Mouse (Mus musculus): Measurements from ENCODE around the gene H2al1a.
"Not testable (repeated sequence)": the region's sequence is repeated elsewhere in the genome, so short reads cannot be mapped to it uniquely, and the experiment has no call there.

Gene H2al1a

DNA sequence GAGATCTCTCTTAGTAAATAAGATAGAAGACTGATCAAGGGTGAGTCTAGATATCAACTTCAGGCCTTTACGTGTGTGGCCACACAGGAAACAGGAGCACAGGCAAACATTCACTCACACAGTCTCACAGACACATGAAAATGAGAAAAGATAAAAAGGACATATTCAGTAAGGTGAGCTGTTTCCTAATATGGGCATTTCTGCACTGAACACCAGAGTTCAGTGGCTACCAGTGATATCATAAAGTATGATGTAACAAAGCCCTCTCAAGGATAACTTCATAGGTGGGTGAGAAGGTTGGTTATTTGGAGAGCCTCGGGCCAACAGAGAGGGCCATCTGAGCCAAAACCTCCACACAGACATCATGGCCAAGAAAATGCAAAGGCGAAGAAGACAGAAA, at the start of gene H2al1a:
Gene H2al1a, plus strand, starts transcription at position 301 of the 400 bp plus-strand sequence.
- not testable (repeated sequence) for DNase-seq

DNA sequence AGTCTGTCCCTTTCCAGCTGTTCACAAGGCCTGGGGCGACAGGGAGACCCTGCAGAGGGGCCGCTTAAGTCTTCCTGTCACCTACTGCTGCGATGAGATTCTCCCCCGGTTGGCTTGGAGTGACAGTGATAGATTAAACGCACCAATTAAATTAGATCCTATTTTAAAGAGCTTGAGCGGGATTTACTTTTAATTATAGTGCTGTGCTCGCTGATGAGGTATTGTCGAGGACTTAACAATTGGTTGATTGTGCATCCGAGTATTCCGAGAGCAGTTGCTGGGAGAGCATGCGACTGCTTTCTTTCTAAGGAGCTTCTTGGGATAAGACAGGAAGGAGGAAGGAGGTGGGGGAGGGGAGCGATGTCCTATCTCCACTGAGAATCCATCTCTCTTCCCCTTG, 48.9 kb upstream of the H2al1a start:
- no peak for DNase-seq

DNA sequence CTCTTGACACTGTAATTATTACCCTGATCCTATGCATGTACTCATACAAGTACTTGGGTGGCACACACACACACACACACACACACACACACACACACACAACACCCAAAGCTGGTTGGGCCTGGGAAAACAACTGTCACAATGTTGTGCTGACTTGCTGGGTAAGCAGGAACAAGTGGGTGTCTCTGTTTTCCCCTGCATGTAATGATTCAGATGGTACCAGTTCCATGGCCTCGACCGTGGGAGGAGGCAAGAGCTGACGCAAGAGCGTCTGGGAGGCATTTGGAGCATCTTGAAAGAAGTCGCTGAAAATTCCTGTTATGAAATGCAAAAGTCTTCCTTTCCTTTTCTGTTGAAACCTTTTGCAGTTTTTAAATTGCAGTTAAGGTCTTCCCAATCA, 45.0 kb upstream of the H2al1a start:
- peak; percentile 71 for DNase-seq

GRCm38 (mm10) chrX:11254521-11255207, 44.4 kb upstream of the H2al1a start:
- no peak for DNase-seq

DNA sequence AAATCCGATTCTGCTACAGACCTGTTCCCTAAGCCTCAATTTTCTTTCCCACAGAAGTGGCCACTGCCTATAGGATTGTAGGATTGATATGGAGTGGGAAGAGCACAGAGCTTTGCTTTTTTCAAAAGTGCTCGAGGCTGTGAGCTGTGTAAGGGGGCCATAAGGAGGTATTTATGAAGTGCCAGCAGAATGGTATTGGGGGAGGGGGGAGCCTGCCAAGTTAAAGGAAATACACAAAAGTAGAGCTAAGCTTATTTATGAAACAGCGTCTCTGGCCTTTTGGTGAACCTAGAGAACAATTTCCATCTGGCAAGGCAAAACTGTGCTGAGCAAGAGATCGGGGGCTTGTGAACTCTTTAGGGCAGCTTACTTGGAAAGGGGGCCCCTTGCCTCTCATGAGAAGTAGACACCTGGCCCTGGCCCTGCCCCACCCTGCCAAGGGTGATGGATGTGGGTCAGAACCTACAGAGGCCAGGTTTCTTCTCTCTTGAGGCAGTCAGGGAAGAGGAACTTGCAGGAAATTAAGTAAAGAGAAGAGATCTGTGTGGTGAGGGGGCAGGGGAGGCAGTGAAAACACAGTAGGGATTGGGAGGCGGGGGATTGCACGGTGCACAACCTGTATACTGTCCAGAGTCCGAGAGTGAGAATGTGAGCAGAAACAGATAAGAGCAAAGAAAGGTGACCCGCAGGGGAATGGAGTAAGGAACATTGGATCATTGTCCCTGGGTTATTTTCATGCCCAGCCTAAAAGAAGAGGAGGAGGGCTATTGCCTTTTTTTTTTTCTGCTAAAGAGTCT, 43.3 kb upstream of the H2al1a start:
- DNase-seq = no peak

- no peak for DNase-seq
Measured at GRCm38 (mm10) chrX:11264918-11265317, 34.1 kb upstream of the H2al1a start.

DNA sequence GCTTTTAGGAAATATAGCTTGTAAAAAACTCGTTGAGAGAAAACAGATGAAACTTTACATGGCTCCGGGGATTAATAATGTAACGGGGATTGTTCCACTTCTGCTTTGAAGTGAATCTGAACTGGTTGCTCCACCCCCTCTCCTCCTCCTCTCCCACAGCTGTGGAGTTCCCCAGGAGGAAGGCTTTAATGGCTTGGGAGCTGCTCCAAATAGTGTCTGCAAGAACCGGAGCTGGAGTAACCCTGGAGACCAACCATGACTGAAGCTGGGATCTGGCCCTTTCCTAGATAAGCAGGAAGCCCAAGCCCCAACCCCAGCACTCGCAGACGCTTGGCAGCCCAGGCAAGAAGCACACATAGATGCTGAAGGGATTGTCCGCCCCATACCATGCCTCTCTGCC, 31.3 kb upstream of the H2al1a start:
- peak; percentile 8 for DNase-seq

DNA sequence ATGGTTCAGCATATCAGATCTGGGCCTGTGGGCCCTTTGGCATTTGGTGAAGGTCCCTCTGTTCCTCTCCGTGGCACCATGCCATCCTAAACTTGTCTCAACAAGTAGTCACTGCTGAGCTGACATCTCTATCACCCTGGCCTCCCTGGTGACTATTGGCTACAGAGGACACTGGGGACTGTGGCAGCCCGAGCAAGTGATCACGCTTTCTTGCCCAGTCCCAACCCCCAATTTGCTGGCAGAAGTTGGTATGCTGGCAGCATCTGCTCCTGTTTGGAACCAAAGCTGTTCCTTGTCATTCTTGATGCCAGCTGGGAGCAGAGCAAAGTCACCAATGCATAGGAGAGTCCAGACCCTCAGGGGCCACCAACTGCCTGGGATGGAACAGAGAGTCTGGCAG, 30.0 kb upstream of the H2al1a start:
- DNase-seq = peak; percentile 13

DNA sequence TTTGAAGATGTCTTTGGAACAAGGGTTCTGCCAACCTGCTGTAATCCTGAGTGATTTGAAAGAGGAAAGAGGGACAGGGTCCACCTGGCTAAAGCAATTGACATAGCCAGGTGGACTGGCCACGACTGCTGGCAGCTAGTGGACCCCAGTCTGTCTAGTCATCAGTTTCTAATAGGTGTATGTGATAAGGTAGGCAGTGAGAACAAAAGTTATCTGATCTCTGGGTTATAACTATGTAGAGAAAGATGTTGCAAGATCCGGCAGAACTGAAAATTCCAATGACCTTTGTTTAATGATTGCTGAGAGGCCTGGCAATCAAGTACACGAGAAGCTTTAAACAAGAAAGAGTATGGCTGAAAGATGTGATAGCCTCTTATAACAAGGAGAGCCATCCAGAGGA, 25.9 kb upstream of the H2al1a start:
- no peak for DNase-seq

GRCm38 (mm10) chrX:11277083-11277482, 22.0 kb upstream of the H2al1a start:
- DNase-seq = no peak

DNA sequence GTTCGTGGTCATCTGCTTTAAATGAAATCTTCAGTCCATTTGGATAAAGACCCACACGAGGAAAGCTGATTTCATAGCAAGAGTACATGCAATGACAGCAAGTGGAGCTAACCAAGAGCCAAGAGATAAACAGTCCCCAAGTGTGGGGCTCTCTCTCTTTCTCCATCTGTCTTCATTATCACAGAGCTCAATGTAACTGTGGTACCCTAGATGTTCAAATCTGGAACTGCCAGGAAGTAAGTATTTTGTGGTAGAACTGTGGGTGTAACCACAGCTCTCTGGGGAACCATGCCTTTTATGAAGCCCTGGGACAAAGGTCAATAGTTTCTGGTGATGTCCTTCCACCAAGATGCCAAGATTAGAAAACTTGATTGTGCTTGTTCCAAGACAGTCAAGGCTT, 18.3 kb upstream of the H2al1a start:
- DNase-seq = peak; percentile 3

GRCm38 (mm10) chrX:11288306-11288882, 10.7 kb upstream of the H2al1a start:
- DNase-seq = no peak

GRCm38 (mm10) chrX:11289244-11289643, 9.8 kb upstream of the H2al1a start:
- no peak for DNase-seq

- DNase-seq = not testable (repeated sequence)
Measured at GRCm38 (mm10) chrX:11302132-11302531, 3.1 kb downstream of the H2al1a start, which contains the start of gene H2al1b. Gene H2al1b, plus strand, starts transcription at chrX:11302432.

DNA sequence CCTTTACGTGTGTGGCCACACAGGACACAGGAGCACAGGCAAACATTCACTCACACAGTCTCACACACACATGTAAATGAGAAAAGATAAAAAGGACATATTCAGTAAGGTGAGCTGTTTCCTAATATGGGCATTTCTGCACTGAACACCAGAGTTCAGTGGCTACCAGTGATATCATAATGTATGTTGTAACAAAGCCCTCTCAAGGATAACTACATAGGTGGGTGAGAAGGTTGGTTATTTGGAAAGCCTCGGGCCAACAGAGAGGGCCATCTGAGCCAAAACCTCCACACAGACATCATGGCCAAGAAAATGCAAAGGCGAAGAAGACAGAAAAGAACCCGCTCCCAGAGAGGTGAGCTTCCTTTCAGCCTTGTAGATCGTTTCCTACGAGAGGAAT, 6.3 kb downstream of the H2al1a start, which contains the start of gene H2al1c:
Gene H2al1c, plus strand, starts transcription at position 301 of the 400 bp plus-strand sequence.
- not testable (repeated sequence) for DNase-seq

DNA sequence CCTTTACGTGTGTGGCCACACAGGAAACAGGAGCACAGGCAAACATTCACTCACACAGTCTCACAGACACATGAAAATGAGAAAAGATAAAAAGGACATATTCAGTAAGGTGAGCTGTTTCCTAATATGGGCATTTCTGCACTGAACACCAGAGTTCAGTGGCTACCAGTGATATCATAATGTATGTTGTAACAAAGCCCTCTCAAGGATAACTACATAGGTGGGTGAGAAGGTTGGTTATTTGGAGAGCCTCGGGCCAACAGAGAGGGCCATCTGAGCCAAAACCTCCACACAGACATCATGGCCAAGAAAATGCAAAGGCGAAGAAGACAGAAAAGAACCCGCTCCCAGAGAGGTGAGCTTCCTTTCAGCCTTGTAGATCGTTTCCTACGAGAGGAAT, 9.5 kb downstream of the H2al1a start, which contains the start of gene H2al1d:
Gene H2al1d, plus strand, starts transcription at position 301 of the 400 bp plus-strand sequence.
- not testable (repeated sequence) for DNase-seq

DNA sequence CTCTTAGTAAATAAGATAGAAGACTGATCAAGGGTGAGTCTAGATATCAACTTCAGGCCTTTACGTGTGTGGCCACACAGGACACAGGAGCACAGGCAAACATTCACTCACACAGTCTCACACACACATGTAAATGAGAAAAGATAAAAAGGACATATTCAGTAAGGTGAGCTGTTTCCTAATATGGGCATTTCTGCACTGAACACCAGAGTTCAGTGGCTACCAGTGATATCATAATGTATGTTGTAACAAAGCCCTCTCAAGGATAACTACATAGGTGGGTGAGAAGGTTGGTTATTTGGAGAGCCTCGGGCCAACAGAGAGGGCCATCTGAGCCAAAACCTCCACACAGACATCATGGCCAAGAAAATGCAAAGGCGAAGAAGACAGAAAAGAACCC, 12.6 kb downstream of the H2al1a start, which contains the start of gene H2al1e:
Gene H2al1e, plus strand, starts transcription at position 301 of the 400 bp plus-strand sequence.
- not testable (repeated sequence) for DNase-seq

DNA sequence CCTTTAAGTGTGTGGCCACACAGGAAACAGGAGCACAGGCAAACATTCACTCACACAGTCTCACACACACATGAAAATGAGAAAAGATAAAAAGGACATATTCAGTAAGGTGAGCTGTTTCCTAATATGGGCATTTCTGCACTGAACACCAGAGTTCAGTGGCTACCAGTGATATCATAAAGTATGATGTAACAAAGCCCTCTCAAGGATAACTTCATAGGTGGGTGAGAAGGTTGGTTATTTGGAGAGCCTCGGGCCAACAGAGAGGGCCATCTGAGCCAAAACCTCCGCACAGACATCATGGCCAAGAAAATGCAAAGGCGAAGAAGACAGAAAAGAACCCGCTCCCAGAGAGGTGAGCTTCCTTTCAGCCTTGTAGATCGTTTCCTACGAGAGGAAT, 15.8 kb downstream of the H2al1a start, which contains the start of gene H2al1f:
Gene H2al1f, plus strand, starts transcription at position 301 of the 400 bp plus-strand sequence.
- not testable (repeated sequence) for DNase-seq

DNA sequence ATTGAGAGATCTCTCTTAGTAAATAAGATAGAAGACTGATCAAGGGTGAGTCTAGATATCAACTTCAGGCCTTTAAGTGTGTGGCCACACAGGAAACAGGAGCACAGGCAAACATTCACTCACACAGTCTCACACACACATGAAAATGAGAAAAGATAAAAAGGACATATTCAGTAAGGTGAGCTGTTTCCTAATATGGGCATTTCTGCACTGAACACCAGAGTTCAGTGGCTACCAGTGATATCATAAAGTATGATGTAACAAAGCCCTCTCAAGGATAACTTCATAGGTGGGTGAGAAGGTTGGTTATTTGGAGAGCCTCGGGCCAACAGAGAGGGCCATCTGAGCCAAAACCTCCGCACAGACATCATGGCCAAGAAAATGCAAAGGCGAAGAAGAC, 18.9 kb downstream of the H2al1a start, which contains the start of gene H2al1g:
Gene H2al1g, plus strand, starts transcription at position 301 of the 400 bp plus-strand sequence.
- DNase-seq = not testable (repeated sequence)

DNA sequence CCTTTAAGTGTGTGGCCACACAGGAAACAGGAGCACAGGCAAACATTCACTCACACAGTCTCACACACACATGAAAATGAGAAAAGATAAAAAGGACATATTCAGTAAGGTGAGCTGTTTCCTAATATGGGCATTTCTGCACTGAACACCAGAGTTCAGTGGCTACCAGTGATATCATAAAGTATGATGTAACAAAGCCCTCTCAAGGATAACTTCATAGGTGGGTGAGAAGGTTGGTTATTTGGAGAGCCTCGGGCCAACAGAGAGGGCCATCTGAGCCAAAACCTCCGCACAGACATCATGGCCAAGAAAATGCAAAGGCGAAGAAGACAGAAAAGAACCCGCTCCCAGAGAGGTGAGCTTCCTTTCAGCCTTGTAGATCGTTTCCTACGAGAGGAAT, 22.1 kb downstream of the H2al1a start, which contains the start of gene H2al1h:
Gene H2al1h, plus strand, starts transcription at position 301 of the 400 bp plus-strand sequence.
- not testable (repeated sequence) for DNase-seq

- not testable (repeated sequence) for DNase-seq
Measured at GRCm38 (mm10) chrX:11324359-11324758, 25.3 kb downstream of the H2al1a start, which contains the start of gene H2al1i. Gene H2al1i, plus strand, starts transcription at chrX:11324659.

GRCm38 (mm10) chrX:11327522-11327921, 28.5 kb downstream of the H2al1a start, which contains the start of gene H2al1j:
Gene H2al1j, plus strand, starts transcription at chrX:11327822.
- not testable (repeated sequence) for DNase-seq

- DNase-seq = peak; percentile 6
Measured at GRCm38 (mm10) chrX:11345762-11346161, 46.7 kb downstream of the H2al1a start.
